Mouse (Mus musculus) heart, postnatal 4 days (tissue): ENCODE data around the gene Morc2a. TPM values are rescaled to one million over a fixed set of nuclear protein-coding genes. Genes with fewer than 3 reads are reported as not detected.

ENCODE experiments used
- DNase-seq: peaks from one replicate; pipeline ENCODE4 v3.0.0; 2021
- total RNA-seq, 2 experiments: library from RNA; stranded (reverse); gene quantifications; 2 replicates each; pipeline ENCODE4 v1.2.3; 2021

The Morc2a gene
- total RNA-seq = 10 to 100 TPM; 34.7 to 42.4 TPM

DNA sequence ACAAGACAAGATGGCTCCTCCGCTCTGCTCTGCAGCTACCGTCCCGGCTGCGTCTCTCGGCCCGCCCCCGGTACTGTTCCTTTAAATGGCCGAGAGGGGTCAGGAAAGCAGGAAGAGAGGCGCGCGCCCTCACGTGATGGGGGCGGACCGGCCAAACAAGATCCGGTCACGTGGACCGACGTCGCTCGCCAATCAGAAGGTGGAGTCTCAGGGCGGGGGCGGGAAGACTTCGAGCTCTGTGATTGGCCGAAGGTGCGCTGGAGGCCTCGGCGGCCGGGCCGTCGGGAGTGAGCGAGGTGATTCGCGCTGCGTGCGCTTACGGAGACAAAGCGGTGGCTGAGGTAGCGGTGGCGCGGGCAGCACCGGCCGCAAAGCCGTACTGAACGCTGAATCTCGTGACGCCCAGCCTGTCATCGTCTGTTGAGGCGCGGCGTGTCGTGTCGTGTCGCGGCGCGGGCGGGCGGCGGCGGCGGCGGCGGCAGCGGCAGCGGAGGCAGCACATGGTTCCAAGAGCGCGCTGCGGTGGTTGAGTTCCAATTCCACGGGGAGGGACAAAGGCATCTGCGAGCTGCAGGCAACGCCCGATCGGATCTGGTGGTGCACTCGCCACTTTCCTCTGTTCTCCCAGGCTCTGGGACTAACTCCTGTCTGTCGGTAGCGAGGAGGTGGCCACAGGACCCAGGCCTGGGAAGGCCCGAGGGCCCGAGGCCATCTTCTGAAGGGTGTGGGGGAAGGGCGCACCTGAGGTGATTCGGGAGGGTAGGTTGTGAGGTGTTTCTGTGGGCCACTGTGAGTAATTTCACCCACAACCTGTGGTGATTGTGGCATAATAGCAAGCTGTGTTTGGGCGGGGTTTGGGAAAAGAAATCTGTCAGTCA is at the start of gene Morc2a:
Gene Morc2a, plus strand, starts transcription at position 228 of the 878 bp plus-strand sequence.
- peak; percentile 97 for DNase-seq

DNA sequence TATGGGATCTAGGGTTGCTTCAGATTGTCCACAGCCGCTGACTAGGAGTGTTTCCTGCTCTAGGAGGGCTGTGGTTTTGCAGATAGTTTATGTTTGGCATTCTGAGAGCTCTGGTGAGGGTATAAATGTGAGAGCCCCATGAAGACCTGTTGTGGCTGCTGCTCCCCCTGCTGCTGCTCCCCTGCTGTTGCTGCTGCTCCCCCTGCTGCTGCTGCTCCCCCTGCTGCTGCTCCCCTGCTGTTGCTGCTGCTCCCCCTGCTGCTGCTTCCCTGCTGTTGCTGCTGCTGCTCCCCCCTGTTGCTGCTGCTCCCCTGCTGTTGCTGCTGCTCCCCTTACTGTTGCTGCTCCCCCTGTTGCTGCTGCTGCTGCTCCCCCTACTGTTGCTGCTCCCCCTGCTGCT is 47.0 kb upstream of the Morc2a start:
- peak; percentile 34 for DNase-seq

DNA sequence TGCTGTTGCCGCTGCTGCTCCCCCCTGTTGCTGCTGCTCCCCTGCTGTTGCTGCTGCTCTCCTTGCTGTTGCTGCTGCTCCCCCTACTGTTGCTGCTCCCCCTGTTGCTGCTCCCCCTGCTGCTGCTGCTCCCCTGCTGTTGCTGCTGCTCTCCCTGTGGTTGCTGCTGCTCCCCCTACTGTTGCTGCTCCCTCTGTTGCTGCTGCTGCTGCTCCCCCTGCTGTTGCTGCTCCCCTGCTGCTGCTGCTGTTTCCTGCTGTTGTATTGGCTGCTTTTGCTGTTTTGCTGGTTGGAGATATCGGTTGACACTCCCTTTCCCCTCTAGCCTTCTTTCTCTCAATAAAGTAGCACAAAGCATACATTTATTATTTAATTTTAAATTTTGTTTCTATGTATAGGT is 46.3 kb upstream of the Morc2a start:
- peak; percentile 42 for DNase-seq

DNA sequence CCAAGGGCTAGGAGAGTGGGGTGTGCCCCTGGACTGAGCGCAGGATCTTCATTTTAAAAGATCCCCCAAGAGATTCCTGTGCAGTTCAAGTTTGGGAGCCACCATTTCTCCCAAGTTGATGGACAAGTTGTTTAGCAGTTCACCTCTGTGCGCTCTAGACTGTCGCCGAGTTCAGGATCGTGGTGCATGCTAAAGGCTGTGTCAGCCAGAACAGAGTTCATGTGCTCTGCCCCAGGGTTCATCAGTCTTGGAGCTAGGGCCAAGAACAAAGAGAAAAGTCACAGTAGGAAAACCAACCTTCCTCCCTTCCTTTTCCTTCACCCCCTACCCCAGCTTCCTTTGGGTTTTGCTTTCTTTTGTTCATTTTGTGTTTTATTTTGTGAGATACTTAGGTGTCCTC is 42.5 kb upstream of the Morc2a start:
- DNase-seq = no peak

DNA sequence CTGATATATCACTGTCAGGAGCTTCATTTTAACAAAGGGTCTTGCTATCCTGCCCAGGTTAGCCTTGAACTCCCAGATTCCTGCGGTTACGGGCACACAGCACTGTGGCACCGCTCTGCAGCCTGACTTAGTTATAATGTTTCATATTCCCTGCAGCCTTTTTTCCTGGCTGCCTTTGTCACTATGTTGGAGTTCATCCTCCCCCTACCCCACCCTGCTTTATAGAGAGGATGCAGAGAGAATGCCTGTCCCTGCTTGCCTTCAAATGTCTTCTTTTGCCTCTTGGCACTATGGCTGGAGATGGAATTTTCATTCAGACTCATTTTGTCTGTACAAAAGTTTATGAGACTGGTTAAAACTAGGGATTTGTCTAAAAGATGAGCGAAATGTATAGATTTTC is 33.4 kb upstream of the Morc2a start:
- DNase-seq = no peak

DNA sequence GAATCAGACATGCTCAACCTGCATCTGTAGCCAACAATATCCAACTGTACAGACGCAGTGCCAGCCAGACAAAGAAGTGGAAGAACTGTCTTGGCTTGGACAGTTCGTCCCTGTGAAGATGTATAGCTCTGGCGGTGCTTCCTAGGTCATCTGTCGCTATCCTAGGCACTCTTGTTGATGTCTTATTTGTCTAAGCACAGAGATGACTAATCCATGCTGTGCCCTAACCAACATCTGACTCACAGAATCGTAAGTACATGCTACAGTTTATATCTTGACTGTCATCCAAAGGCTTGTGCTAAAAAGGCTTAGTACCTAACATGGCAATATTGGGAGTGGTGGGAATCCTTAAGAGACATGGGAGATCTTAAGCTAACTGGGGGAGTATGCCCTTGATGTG is 26.2 kb upstream of the Morc2a start:
- no peak for DNase-seq

DNA sequence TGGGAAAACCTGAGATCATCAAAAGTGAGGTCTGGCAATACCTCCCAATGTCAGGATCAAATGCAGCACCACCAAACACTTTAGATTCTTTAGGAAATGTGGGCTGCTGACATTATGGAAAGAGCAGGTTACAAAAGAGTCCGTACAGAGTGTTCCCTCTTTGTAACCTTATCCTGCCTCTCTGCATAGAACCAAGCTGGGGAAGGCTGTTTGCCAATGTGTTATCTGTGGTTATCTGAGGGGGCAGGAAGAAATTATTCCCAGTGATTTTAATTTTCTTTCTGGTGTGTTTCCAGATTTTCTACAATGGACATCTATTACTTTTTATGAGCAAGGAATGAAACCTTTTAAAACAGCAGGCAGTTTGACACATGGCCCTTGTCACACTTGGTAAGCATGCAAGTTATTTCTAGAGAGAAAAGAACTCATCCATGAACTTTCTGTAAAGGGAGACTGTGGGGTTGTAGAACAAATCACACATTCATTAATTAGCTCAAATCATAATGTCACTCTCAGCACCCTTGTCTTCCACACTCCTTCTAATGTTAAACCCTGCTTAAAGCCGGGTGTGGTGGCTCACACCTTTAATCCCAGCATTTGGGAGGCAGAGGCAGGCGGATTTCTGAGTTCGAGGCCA is 24.5 kb upstream of the Morc2a start:
- no peak for DNase-seq

DNA sequence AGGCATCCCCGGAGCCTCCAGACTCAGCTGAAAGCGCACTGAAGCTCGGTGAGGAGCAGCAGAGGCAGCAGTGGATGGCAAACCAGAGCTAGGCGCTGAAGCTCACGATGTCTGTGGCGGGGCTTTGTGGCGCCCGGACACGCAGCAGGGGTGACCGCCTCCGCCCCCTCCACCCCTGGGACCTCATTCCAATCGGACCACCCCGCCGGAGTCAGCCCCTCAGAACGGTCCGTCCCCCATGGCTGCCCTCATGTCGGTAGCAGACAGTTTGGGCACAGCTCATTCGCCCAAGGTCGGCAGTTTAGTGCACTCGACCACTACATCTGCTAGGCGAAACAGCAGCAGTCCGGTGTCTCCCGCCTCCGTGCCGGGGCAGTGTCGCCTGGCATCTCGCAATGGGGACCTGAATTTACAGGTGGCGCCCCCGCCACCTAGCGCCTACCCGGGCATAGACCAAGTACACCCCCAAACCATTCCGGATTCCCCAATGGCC is 19.9 kb upstream of the Morc2a start:
- peak; percentile 31 for DNase-seq

DNA sequence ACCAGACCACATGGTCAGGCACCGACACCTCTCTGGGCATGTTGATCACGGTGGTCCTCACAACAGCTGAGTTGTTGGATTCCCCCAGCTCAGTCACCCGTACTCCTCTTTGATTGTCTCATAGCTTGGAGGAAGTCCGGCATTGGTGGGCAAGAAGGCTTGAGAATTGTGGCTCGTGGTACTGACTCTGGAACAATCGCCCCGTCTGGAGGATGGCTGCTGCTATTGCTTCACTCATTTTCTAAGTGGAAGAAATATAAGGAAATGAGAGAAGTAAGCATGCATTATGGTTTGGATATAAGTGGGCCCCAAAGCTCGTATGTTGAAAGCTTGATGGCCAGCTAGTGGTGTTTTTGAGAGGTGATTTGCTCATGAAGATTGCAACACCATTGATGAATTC is 15.7 kb upstream of the Morc2a start:
- DNase-seq = peak; percentile 44

DNA sequence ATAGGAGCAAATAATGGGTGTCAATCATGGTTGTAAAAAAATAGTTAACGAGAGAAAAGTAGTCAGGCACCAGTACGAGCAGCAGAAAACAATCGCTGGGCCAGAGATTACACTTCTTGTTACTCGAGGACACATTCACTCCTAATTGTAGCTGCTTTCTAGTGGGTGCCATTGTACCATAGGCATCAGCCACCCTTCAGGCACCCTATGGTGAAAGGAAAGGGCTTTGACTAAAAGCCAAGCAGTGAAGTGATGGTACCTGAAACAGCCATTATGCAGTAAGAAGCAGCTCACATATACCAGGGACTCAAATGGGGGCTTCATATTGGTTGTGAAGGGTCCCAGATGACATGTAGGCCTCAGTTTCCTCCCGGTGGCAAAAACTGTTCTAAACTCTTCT is 1.3 kb upstream of the Morc2a start:
- no peak for DNase-seq

DNA sequence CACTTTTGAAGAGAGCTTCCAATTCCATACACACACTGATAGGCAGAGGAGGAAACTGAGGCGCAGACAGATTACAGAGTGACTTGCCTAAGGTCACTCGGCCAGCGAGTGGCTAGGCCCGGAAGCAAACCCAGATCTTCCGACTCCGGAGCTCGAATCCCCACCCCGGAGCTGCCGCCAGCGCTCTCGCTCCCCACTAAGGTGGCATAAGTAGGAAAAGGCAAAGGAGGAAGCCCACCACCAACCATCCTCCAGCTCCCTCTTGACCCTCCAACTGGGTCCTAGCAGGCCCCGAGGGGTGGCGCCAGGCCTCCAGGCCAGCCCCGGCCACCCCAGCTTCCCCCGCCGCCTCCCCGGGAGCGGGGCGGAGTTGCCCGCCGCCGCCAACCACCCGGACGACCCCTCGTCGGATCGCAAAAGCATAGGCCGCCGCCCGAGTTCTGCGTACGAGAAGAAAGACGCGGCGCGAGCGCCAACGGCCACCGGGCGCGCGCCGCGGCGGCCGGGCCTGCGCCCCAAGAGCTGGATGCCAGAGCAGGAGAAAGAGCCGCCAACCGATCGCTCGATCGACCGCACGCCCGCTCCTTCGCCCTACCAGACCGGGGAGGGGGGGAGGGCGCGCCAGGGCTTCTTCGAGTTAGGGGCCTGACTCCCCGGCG is 557 bp upstream of the Morc2a start:
- no peak for DNase-seq

DNA sequence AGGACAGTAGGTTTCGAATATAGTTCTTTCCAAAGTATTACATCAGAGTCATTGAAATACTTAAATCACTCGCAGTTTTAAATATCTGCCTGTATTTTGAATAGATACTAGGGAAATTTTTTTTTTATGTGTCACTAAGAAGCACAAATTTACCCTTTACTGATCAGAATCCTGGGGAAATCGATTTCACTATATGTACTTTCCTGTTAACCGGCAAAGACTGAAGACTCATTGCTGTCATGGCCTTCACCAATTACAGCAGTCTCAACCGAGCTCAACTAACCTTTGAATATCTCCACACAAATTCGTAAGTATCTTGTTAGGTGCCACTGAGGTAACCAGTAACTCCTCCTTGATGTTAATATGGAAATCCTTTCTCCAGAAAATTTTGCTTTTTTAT is 1.1 kb downstream of the Morc2a start:
- no peak for DNase-seq

DNA sequence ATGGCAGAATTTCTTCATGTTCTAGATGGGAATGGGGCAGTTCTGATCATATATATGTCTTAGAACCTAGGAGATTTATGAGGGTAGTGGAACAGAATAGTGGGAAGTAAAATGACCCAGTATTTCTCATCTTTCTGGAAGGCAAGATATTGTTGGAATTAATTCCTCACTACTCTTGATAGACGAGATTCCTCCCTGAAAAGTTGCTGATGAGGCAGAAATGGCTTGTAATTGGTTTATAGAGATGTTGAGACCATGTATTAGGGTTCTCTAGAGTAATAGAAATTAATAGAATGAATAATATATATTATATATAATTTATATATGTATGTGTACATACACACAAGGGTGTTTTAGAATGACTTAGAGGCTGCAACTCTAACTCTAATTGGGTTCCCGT is 13.0 kb downstream of the Morc2a start:
- no peak for DNase-seq

DNA sequence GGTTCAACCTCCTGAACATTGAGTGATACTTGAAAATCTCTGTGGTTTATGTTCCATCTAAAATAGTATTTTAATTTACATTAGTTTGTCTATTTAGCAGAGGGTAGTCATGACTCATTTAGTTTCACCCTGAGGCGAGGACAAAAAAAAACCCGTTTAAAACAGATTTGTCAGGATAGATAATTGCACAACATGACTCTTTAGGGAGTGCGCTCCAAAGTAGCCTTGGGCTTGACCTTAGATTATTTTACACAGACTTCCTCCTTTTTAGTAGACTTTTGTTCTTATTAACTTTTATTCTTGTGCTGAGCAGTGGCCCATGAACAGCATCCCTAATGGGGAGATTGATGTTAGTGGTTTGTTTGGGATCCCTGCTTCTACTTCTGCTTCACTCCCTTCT is 18.5 kb downstream of the Morc2a start:
- DNase-seq = no peak

DNA sequence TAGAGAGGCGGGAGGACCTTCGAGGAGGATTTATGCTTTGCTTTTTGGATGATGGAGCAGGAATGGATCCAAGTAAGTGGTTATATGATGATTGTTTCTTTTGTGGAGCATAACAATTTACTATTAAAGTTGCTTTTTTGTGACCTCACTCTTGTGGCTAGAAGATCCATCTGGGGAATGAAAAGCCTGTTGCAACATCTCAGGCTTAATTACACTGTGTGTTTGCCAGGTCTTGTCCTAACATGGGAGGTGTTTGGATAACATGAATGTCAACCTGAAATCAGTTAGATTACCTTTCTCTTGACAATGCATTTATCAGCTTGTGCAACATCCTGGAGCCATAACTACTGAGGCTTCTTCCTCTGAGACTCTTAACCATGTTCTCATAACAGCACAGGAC is 19.8 kb downstream of the Morc2a start:
- no peak for DNase-seq

DNA sequence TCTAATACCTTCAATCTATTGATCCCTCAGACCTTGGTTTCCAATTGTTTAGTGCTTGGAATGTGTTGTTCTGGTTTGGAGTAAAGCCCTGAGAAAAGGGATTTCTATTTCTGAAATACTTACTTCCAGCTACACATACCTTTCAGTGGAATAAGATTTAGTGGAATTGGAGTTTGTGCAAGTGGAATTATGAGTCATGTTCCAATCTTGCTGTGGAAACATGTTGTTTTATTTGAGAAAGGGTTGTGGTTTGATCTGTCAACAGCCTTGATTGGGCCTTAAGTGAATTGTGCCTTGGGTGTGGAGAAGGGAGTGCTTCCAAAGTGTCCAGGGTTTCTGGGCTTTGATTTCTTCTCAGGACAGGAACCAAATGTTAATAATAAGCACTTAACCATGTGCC is 20.9 kb downstream of the Morc2a start:
- DNase-seq = no peak

DNA sequence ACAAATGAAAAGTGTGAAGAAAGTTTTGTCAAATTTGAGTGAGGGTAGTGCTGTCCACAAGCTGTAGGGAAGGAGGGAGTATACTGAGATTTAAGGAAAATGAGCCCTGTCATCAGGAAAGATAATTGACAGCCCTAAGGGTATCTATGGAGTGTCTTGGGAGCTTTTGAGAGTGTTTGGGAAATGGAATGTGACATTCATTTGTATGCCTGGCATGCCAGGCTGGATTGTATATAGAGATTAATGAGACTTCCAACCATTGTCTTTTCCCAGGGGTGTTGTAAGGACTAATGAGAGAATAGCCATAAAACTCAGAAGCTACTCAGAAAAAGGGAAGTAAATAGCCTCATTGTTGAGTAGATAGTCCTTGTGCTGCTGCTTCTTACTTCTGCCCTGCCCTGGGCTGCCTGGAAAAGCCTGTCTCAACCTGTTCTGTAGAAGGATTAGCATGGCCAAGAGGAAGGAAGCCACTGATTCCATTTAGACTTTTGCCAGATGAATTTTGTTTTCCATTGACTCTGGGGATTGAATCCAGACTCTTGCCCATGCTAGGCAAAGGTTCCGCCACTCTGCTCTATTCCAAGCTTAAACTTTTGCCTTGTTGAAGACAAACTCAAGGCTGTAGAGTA is 22.1 kb downstream of the Morc2a start:
- no peak for DNase-seq

DNA sequence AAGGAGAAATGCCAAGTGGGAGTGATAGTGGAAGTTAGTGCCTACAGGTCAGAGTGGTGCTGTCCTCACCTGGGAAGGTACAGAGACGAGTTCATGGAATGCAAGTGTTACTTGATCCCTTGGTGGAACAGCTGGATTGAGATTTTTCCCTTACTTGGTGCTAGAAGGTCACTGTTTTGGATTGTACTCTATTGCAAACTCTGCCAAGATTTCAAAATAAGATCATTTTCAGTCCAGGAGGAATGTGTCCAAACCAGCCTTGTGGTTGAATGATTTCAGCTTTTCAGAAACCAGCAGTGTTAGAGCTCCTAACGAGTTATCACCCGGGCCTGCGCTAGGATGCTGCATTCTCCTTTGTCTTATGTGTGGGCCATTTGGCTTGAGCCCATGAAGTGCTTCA is 25.6 kb downstream of the Morc2a start:
- DNase-seq = no peak

DNA sequence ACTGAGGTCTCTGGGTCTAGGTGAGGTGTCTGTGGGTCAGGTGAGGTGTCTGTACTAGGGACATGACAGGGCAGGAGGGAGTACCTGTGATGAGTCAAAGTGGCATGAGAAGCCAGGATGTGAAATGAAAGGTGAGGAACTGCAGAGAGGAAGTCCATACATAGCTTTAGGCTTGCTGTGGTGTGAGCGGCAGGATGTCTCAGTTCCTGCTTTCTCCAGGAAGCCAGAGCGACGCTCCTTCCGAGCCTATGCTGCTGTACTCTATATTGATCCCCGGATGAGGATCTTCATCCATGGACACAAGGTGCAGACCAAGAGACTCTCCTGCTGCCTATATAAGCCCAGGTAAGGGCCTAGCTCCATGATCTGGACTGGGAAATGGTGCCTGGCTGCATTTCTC is 27.4 kb downstream of the Morc2a start:
- DNase-seq = no peak

DNA sequence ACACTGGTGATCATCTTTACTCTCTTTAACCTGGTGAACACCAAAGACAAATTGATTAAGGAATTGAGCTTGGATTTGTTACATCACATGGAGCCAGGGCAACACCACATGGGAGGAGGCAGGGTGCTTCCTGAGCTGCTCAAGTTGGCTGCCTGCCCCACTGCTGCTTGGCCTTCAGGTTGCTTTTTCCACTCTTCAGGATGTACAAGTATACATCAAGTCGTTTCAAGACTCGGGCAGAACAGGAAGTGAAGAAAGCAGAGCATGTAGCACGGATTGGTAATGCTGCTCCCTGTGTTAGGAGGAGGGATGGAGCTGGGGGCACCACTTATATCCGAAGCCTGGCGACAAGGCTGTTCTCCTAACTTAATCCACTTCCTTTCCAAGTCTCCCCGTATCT is 28.2 kb downstream of the Morc2a start:
- no peak for DNase-seq

DNA sequence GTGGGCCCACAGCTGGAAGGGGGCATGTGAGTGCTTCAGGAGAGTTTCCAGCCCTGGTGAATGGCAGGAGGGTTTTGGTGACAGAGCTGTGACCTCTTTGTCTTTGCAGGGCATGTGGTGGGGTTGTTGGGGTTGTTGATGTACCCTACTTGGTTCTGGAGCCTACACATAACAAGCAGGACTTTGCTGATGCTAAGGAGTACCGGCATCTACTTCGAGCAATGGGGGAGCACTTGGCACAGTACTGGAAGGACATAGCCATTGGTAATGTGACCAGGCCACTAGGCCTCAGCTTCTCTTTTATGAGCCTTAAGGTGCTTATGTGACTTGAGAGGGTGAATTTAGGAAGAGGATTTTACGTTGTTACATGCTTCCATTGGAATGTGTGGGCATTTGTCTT is 30.8 kb downstream of the Morc2a start:
- no peak for DNase-seq

DNA sequence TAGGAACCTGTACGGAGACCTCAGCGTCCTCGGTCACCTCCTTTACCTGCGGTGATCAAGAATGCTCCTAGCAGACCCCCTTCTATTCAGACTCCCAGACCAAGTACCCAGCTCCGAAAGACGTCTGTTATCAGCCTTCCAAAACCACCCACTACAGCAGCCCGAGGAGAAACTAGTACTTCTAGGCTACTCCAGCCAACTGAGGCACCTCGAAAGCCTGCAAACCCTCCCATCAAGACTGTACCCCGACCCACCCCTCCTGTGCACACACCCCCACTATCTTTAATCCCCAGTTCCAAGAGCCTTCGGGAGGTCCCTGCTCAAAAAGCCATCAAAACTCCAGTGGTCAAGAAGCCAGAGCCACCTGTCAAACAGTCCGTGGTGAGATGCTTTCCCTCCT is 34.7 kb downstream of the Morc2a start:
- DNase-seq = no peak

DNA sequence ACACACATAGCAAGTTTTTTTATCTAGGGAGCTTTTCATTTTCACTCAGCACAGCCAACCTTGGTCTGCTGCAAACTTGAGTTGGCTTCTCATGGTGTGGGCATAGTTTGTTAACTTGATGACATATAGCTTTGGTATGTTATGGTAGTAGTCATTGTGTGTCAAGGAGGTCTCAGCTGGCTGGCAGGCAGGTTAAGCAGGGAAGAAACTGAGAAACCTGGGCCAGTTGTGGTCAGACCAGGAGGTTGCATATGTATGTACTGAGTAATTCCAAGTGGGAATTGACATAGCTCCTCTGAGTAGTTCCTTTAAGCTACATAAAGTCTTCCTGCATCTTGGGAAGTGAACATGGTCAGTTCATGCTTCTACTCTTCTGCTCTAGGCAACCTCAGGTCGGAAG is 35.2 kb downstream of the Morc2a start:
- DNase-seq = no peak
